Mouse (Mus musculus): ENCODE results near the gene BC017158. TPM values are rescaled to one million over a fixed set of nuclear protein-coding genes. Genes with fewer than 3 reads are reported as not detected.
A peak's percentile ranks its signal among the peaks of the same experiment; 100 is the strongest.

Gene BC017158
- polyA plus RNA-seq, 1 experiment, result 25.9 TPM

DNA sequence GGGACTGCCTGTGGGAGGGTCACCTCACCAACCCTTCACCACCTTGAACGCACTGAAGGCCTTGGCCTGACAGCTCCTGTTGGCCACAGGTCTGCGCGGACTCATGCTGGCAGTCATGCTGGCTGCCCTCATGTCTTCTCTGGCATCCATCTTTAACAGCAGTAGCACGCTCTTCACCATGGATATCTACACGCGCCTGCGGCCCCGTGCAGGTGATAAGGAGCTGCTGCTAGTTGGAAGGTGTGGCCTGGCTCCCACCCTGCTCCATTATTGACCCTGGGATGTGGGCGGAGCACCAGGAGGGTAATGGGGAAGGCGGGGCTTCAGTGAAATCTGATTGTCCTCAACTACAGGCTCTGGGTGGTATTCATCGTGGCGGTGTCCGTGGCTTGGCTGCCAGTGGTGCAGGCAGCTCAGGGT lies 27.5 kb downstream of the BC017158 start:
- 31% methylated on average over 13 of the region's 13 CpGs for WGBS
- no peak for DNase-seq (ENCODE audit: low read depth, low spot score)

DNA sequence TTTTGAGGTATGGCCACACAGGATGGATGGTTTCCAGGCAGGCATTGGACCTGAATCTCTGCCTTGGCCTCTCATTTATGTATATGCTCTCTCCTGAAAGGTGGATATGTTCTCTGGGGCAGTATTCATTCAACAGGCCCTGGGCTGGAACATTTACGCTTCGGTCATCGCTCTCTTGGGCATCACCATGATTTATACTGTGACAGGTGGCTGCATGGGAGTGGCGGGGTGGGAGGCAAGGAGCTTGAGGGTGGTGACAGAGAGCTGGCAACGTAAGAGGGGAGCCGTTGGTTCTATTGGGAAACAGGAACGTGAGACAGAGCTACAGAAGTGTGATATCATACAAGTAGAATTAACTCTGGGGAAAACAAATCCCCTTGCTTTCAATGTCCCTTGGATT lies 30.2 kb downstream of the BC017158 start:
- no peak for DNase-seq (ENCODE audit: low read depth, low spot score)
- 69% methylated on average over 7 of the region's 7 CpGs for WGBS

DNA sequence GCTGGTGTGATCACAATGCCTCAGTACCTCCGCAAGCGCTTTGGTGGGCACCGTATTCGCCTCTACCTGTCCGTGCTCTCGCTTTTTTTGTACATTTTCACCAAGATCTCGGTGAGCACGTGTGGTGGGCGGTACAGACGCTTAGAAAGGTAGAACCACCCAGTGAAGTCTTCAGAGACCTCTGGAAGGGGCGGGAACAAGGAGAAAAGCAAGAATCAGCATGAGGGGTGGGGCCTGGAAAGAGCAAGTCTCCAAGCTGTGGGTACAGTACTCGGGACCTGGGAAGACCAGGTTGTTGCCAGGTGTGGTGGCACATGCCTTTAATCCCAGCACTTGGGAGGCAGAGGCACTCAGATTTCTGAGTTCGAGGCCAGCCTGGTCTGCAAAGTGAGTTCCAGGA lies 30.6 kb downstream of the BC017158 start:
- WGBS, result 61% methylated on average over 13 of the region's 13 CpGs
- no peak for DNase-seq (ENCODE audit: low read depth, low spot score)

DNA sequence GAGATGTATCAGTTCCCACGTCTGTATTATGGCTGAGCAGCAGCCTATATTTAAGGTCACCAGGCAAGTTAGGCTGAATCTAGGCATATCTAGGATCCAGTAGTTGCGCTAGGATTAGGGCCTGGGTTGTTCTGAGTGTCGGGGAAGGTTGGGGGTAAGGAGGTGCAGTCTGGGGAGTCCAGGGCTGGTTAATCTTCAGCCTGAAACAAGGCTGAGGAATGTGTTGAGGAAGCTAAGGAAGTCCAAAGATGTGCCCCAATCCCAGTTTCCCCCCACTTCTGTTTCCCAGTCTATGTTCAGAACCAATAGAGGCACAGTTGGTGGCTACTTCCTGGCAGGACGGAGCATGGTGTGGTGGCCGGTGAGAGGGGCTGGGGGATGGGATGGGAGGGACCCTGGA lies 31.9 kb downstream of the BC017158 start:
- DNase-seq (ENCODE audit: low read depth, low spot score), result no peak
- WGBS, result 72% methylated on average over 5 of the region's 5 CpGs

DNA sequence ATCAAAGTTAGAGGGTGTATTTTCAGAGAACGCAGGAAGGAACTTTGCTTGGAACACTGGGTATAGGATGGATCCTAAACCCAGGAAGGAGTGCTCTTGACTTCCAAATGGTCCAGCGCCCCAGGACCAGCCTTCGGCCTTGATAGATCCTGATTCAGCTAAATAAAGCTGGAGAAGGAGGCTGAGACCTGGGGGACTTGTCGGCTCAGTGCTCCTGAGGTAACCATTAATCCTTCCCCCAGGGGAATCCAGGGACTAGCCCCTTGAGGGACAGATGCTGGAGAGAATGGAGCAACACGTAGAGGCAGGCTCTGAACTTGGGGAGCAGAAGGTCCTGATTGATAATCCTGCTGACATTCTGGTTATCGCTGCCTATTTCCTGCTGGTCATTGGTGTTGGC lies 32.6 kb downstream of the BC017158 start, which contains the start of gene Slc5a2:
TSS of gene Slc5a2 (plus strand) at position 247 of the 400 bp plus-strand sequence.
- no peak for DNase-seq (ENCODE audit: low read depth, low spot score)
- 86% methylated on average over 6 of the region's 6 CpGs for WGBS

DNA sequence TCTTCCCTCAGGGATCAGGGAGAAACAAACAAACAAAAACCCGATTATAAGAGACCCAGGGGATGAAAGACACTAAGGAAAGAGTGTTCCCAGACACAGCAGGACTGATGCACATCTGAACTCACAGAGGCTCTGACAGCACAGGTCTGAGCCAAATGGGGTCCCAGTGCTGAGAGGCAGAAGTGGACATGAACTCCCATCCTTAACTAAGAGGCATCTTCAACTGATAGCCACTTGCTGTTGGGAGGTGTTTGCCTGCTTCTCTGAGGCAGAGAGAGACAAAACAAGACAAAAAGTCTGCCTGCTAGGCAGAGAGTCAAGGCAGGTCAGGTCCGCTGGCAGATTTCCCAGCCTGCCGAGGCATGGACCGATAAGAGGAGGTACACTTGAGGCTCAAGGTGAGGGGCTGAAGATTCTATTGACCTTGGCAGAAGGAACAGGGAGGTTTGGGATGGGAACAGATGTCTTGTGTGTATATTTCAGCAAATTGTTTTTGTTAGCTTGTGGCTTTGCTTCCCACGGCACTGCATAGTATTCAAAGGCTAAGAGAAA lies 41.1 kb downstream of the BC017158 start:
- 30% methylated on average over 5 of the region's 5 CpGs for WGBS
- DNase-seq (ENCODE audit: low read depth, low spot score), result no peak

DNA sequence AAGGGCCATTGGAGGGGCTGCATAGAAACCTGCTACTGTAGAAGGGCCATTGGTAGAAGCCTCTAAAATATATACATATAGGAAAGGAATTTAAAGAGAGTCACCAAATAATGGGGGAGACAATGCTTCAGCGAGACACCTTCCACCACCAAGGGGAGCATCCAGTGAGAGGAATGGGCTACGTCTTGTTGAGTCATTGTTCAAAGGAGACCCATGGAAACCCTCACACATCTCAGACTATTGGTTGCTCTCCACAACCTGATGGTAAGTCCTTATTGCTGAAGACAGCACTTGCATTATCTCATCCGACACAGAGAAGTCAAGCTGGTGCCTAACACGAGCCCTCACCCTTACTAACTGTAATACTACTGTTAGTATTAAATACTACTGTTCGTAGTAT lies 42.2 kb downstream of the BC017158 start:
- 81% methylated on average over 5 of the region's 5 CpGs for WGBS
- no peak for DNase-seq (ENCODE audit: low read depth, low spot score)

DNA sequence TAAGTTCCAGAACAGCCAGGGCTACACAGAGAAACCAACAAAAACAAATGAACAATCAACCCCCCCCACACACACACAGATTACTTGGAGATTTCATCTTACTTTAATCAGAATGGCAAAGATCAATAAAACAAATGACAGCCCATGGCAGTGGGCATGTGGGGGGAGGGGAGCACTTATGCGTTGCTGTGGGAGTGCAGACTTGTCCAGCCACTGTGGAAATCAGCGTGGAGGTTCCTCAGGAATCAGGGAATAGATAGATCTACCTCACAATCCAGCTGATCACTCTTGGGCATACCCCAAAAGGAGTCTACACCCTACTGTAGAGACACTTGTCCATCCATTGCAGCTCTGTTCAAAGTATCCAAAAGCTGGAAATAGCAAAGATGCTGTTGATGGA lies 43.0 kb downstream of the BC017158 start:
- no peak for DNase-seq (ENCODE audit: low read depth, low spot score)
- 46% methylated on average over 2 of the region's 2 CpGs for WGBS

DNA sequence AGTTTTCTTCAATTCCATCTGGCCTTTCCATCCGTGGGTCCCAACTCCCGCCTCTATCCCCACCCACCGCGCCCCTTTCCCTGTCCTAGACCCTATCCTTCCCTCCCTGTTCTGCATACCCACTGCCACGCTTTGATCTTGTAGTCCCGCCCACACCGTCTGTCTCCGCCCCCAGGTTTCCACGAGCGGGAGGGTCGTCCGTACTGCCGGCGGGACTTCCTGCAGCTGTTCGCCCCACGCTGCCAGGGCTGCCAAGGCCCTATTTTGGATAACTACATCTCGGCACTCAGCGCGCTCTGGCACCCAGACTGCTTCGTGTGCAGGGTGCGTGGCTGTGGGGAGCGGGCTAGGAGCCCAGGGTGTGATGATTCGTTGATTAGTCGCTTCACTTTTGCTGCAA lies 45.4 kb downstream of the BC017158 start:
- no peak for DNase-seq (ENCODE audit: low read depth, low spot score)
- WGBS, result 13% methylated on average over 24 of the region's 24 CpGs

DNA sequence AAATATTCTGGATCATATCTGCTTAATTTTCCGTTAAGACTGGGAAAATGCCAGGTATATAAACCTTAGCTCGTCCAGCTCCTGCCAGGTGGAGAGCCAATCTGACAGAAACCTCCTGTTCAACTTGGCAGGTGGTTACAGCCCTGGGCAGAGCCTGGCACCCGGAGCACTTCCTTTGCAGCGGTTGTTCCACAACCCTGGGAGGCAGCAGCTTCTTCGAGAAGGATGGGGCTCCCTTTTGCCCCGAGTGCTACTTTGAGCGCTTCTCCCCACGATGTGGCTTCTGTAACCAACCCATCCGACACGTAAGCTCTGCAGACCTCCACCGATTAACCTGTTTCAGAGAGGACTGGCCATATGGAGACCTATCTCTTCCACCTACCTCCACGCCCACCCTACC lies 46.0 kb downstream of the BC017158 start:
- no peak for DNase-seq (ENCODE audit: low read depth, low spot score)

DNA sequence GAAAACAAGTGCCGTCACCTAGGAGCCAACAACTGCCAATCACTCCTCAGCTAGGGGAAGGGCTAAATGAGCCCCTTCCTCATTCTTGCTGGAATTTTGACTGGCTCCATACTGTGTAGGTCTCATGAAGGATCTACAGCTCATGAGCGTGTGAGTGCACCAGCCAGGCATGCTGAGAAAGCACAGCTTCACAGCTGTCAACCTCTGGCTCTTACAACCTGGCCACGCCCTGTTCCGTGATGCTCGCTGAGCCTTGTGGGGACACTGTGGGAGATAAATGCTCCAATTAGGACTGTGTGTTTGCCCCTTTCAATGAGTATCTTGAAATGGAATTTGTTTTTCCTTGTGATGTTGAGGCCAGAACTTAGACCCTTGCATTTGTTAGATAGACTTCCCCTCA lies 48.0 kb downstream of the BC017158 start:
- DNase-seq (ENCODE audit: low read depth, low spot score), result no peak
- WGBS, result 57% methylated on average over 5 of the region's 5 CpGs

More for the DNA sequence above, 46.0 kb downstream of the BC017158 start:
- 35% methylated on average over 12 of the region's 12 CpGs for WGBS

DNA sequence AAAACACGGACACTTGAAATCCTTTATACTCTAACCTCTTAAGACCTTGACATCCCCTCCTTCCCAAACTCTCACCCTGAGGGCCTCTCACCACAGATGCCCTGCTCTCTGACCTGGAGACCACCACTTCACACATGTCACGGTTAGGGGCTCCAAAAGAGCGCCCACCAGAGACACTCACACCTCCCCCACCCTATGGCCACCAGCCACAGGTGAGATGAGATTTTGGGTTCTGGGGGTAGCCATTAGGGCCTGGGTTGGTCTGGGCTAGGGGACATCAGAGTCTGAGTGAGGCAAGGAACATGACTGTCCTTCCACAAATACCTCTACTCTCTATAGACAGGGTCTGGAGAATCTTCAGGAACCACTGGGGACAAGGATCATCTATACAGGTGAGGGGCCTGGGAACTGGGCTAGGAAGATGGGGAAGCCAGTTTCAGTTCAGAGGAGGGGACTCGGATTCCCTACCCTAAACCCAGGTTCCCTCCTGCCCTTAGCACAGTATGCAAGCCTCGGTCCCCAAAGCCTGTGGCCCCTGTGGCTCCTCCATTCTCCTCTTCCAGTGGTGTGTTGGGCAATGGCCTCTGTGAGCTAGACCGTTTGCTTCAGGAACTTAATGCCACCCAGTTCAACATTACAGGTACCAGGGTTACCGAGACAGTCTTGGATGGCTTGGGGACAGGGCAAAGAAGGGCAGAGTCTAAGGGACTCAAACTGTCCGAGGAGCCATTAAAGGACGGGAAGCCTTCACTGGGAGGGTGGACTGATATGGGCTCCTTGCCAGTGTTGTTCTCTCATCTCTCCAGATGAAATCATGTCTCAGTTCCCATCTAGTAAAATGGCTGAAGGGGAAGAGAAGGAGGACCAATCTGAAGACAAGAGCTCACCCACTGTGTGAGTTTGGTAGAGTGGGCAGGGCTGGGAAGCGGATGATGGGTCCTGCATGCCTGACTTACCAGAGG lies 49.6 kb downstream of the BC017158 start:
- DNase-seq (ENCODE audit: low read depth, low spot score), result no peak
- WGBS, result 69% methylated on average over 10 of the region's 10 CpGs

DNA sequence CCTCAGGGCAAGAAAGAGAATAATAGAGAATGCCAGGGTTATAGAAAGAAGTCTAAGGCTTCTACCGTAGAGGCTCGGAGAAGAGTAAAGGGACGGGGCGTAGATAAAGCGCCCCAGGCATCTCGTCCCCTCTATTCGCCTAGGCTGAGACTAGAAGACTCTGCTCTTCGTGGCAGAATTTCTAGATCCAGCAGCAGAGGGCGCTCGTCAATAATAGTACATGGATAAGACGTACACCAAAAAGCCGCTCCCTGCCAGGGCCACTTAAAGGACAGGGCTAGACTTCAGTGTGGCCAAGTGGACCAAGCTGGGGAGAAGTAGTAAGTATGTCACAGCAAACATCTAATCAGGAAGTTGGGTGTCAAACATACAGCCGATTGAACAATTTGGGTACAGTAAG lies 50.5 kb downstream of the BC017158 start:
- WGBS, result 2% methylated on average over 13 of the region's 13 CpGs
- peak; percentile 45 for DNase-seq (ENCODE audit: low read depth, low spot score)

DNA sequence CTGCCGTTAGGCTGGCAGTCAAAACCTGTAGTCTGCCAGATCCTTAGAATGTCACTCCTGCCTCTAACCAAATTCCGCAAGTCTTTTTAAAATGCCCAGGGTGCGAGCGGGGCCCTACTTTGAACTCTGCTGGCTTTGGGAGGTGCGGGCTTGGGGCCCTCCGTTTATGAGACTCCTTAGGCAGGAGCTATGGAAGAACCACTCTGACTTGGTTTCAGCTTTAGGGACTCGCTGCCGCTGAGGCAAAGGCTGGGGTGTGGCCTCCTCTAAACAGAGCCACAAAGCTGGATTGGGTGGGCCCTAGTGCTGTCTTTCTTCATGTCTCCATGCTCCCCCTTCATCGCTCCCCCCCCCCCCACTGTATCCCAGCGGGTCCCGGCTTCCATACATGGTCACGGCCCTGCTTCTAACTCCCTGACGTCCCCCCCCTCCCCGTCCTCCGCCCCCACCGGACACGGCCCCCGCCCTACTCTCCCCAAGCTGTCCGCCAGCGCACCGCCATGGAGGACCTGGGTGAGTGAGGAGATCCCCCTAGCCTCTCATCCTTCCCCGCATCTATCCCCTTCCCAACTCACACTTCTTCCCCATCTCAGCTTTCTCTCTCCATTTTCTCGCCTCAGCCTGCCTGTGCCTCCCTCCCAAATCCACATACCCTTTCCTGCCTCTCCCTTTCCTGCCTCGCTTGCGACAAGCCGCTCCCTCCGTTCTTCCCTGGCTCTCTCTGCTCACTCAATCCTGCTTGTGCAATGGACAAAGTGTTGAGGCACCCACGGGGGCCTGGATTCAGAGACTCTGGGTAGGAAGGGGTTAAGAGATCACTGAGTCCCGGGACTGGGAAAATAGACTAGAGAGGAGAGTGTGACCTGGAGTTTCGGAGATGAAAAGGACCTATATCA lies 51.2 kb downstream of the BC017158 start, which contains the start of gene Tgfb1i1:
TSS of gene Tgfb1i1 (plus strand) at position 317 of the 896 bp plus-strand sequence.
- 7% methylated on average over 30 of the region's 30 CpGs for WGBS
- no peak for DNase-seq (ENCODE audit: low read depth, low spot score)

DNA sequence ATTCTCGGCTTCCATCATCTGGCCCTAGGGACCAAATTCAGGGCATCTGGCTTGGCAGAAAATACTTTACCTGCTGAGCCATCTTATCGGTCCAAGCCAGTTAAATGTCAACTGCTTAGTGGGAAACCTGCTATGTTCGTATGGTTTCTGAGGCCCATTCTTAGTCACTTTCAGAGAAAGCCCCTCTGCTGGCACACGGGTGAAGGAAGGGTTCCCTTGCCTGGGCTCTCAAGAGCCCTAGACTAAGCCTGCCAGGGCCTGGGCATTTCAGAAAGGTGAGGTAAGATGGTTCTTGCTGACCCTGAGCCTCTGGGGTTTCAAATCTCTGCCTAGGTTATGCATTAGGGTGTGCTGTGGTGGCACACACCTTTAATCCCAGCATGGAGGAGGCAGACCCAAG lies 52.4 kb downstream of the BC017158 start:
- 89% methylated on average over 4 of the region's 4 CpGs for WGBS
- no peak for DNase-seq (ENCODE audit: low read depth, low spot score)

DNA sequence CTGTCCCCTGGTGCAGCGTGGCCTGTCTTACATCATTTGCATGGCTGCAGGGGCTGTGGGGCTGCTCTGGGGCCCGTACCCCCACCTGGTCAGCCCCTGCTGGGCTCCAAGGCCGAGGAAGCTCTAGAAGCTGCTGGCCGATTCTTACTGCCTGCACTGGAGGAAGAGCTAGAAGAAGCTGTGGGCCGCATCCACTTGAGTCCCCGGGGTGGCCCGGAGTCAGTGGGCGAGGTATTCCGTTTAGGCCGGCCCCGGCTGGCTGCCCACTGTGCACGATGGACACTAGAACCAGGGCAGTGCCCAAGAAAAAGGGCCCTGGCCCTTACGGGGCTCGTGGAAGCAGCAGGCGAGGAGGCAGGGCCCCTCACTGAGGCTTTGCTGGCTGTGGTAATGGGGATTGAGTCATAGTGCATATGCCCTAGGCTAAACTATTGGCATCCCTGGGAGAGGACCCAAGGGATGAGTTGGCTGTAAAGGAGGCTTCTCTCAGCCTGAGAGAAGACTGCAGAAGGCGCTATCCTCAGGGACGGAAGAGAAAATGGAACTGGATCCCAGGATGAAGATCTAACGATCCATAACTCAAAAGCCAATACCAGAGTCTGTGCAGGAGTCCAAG lies 53.5 kb downstream of the BC017158 start:
- 94% methylated on average over 18 of the region's 18 CpGs for WGBS
- DNase-seq (ENCODE audit: low read depth, low spot score), result no peak

DNA sequence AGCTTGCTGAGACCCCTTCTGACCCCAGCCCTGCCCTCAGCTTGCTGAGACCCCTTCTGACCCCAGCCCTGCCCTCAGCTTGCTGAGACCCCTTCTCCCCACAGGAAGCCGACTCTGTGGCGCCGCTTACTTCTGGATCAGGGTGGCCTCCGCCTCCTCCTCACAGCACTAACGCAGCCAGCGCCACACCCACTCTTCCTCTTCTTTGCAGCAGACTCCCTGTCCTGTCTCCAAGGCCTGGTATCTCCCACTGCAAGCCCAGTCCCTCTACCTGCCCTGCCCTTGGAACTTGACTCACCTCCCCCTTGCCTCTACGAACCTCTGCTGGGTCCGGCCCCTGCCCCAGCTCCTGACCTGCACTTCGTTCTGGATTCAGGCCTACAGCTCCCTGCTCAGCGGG lies 54.0 kb downstream of the BC017158 start:
- no peak for DNase-seq (ENCODE audit: low read depth, low spot score)
- WGBS, result 84% methylated on average over 10 of the region's 10 CpGs

DNA sequence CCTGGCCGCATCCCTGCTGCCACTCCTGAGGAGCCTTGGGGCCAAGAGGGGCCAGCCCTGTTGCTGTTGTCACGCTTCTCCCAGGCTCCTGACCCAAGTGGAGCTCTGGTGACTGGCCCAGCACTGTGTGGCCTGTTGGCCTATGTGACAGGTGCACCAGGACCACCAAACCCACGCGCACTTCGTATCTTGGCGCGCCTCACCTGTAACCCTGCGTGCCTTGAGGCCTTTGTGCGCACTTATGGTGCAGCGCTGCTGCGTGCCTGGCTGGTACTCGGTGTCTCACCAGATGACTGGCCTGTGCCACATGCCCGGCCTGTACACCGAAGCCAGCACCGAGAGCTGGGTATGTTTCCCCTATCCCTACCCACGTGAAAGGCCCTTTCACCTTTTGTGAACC lies 55.6 kb downstream of the BC017158 start:
- 93% methylated on average over 16 of the region's 16 CpGs for WGBS
- DNase-seq (ENCODE audit: low read depth, low spot score), result no peak

DNA sequence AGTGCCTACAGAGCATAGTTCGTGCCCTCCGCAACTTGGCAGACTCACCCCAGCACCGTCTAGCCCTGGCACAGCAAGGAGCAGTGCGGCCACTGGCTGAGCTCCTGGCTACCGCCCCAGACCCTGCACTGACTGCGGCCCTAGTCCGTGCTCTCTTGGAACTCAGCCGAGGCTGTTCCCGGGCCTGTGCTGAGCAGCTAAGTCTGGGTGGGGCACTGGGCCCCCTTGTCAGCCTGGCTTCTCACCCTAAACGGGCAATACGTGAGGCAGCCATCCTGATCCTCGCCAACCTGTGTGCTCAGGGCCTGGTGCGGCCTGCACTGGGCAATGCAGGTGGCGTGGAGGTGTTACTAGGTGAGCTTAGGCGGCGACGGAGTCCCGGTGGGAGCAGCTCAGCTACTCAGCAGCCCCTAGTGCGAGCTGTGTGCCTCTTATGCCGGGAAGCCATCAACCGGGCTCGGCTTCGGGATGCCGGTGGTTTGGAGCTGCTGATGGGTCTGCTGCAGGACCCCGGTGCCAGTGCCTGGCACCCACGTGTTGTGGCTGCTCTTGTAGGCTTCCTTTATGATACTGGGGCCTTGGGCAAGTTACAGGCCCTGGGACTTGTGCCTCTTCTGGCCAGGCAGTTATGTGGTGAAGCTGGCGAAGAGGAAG lies 57.7 kb downstream of the BC017158 start:
- 92% methylated on average over 27 of the region's 27 CpGs for WGBS
- DNase-seq (ENCODE audit: low read depth, low spot score), result no peak

All from large intestine, adult 2 months (tissue).